Mouse (Mus musculus): ENCODE results near the gene Fgb. TPM values are rescaled to one million over a fixed set of nuclear protein-coding genes. Genes with fewer than 3 reads are reported as not detected.

Gene Fgb
- 85.1 and 184 TPM in 2 replicates for polyA plus RNA-seq (2012; rRNA removed)
- polyA plus RNA-seq (2014; fragmentation: Nextera tagmentation; extraction: Ambion mirVana) = 330 and 376 TPM in 2 replicates

- Histone ChIP-seq H3K4me3 (ENCODE audit: insufficient read depth in 1 of 2, low read depth in 2 of 2, low read length in 2 of 2) (peak within 1 kb of the TSS; percentile 44 to 61), H3K27me3 (ENCODE audit: control insufficient read depth, insufficient read depth, low read length) (no peaks in the 10 kb centered on the region), H3K27ac (no peak within 1 kb of the TSS), H3K36me3 (replicated peaks; ENCODE audit: control insufficient read depth, insufficient read depth, low read depth) (no peaks in the 10 kb centered on the region), H3K9me3 (ENCODE audit: control insufficient read depth, low read length) (no peaks in the 10 kb centered on the region), H3K4me2 (ENCODE audit: low read depth) (no peak within 1 kb of the TSS), H3K9ac (replicated peaks) (no peak within 1 kb of the TSS), H3K4me1 (replicated peaks; ENCODE audit: control insufficient read depth in 2 of 2, insufficient read depth in 2 of 2, low read length in 1 of 2) (peaks cover 2 to 11% of the 10 kb centered on the region in 2 experiments; a peak in 3 of 4 replicates)
- 68% methylated on average over 8 of the region's 8 CpGs for WGBS (ENCODE audit: insufficient replicate concordance)
- TF ChIP-seq EP300 (IDR thresholded peaks at IDR 0.05; ENCODE audit: low read depth) (no peak), CTCF (IDR thresholded peaks at IDR 0.05; ENCODE audit: low read depth) (no peak)
- peak in 1 of 3 experiments; percentile 29 for DNase-seq (ENCODE audit: low read depth in 3 of 3, low spot score in 3 of 3)
- ATAC-seq (ENCODE audit: insufficient read depth) = peak; percentile 32; the same call in 1 of the 2 replicates
Measured at GRCm38 (mm10) chr3:83049680-83050079, at the start of gene Fgb. TSS of gene Fgb (minus strand) at chr3:83049863.

- Histone ChIP-seq H3K27me3 (ENCODE audit: control insufficient read depth, insufficient read depth, low read length) (no peaks in the 10 kb centered on the region), H3K4me2 (ENCODE audit: low read depth) (no peak overlapping the region), H3K4me1 (replicated peaks; ENCODE audit: control insufficient read depth in 2 of 2, insufficient read depth in 2 of 2, low read length in 1 of 2) (no peaks in the 10 kb centered on the region), H3K9ac (replicated peaks) (no peak overlapping the region), H3K9me3 (ENCODE audit: control insufficient read depth, low read length) (no peaks in the 10 kb centered on the region), H3K27ac (no peak overlapping the region), H3K4me3 (ENCODE audit: insufficient read depth in 1 of 2, low read depth in 2 of 2, low read length in 2 of 2) (no peak overlapping the region), H3K36me3 (replicated peaks; ENCODE audit: control insufficient read depth, insufficient read depth, low read depth) (no peaks in the 10 kb centered on the region)
- TF ChIP-seq EP300 (IDR thresholded peaks at IDR 0.05; ENCODE audit: low read depth) (no peak), CTCF (IDR thresholded peaks at IDR 0.05; ENCODE audit: low read depth) (no peak)
- no peak for DNase-seq (ENCODE audit: low read depth in 3 of 3, low spot score in 3 of 3)
- 65% methylated on average over 1 of the region's 1 CpGs for WGBS (ENCODE audit: insufficient replicate concordance)
- ATAC-seq (ENCODE audit: insufficient read depth) = no peak
Measured at GRCm38 (mm10) chr3:83099139-83099538, 49.5 kb upstream of the Fgb start.

DNA sequence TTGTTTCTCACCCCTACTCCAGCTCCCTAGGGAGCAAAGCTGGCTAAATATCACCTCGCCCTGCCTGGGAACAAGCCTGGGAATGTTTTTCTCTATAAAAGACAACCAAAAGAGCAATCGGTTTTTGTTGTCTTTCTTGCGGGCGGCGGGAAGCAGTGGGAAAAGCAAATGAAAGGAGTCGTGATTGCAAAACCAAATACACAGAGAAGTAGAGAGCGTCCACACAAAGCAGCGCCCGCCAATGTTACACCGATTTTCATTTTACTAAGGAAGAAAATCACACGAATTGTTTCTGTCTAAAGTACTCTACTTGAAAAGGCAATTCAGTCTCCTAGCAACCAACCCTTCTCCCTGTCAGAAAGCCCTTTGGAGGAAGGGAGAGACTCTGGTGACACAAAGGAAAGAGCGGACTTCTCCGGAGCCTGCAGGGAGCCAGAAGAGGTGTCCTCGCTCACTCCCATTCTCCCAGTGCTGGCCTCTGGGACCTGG is 48.9 kb upstream of the Fgb start:
- no peak overlapping the region for H3K9ac ChIP-seq (replicated peaks)
- H3K36me3 ChIP-seq (replicated peaks; ENCODE audit: control insufficient read depth, insufficient read depth, low read depth) = no peaks in the 10 kb centered on the region
- no peaks in the 10 kb centered on the region for H3K9me3 ChIP-seq (ENCODE audit: control insufficient read depth, low read length)
- no peak for TF ChIP-seq EP300 (IDR thresholded peaks at IDR 0.05; ENCODE audit: low read depth)
- no peak for TF ChIP-seq CTCF (IDR thresholded peaks at IDR 0.05; ENCODE audit: low read depth)
- 32% methylated on average over 14 of the region's 14 CpGs for WGBS (ENCODE audit: insufficient replicate concordance)
- 0 out of 2 replicates have a peak overlapping the region, but pooled peaks have one; percentile 15 for H3K4me2 ChIP-seq (ENCODE audit: low read depth)
- DNase-seq (ENCODE audit: low read depth in 3 of 3, low spot score in 3 of 3) = no peak
- H3K27me3 ChIP-seq (ENCODE audit: control insufficient read depth, insufficient read depth, low read length) = no peaks in the 10 kb centered on the region
- no peak overlapping the region for H3K27ac ChIP-seq
- ATAC-seq (ENCODE audit: insufficient read depth) = no peak
- no peak overlapping the region for H3K4me3 ChIP-seq (ENCODE audit: insufficient read depth in 1 of 2, low read depth in 2 of 2, low read length in 2 of 2)
- H3K4me1 ChIP-seq (replicated peaks; ENCODE audit: control insufficient read depth in 2 of 2, insufficient read depth in 2 of 2, low read length in 1 of 2) = no peaks in the 10 kb centered on the region

GRCm38 (mm10) chr3:83097586-83097985 is 47.9 kb upstream of the Fgb start:
- DNase-seq (ENCODE audit: low read depth in 3 of 3, low spot score in 3 of 3) (no peak), ATAC-seq (ENCODE audit: insufficient read depth) (no peak)
- H3K4me3 ChIP-seq (ENCODE audit: insufficient read depth in 1 of 2, low read depth in 2 of 2, low read length in 2 of 2) = no peak overlapping the region
- TF ChIP-seq CTCF (IDR thresholded peaks at IDR 0.05; ENCODE audit: low read depth) = no peak
- TF ChIP-seq EP300 (IDR thresholded peaks at IDR 0.05; ENCODE audit: low read depth) = no peak
- no peak overlapping the region for H3K9ac ChIP-seq (replicated peaks)
- no peaks in the 10 kb centered on the region for H3K36me3 ChIP-seq (replicated peaks; ENCODE audit: control insufficient read depth, insufficient read depth, low read depth)
- WGBS (ENCODE audit: insufficient replicate concordance) = 63% methylated on average over 6 of the region's 6 CpGs
- H3K9me3 ChIP-seq (ENCODE audit: control insufficient read depth, low read length) = no peaks in the 10 kb centered on the region
- no peak overlapping the region for H3K4me2 ChIP-seq (ENCODE audit: low read depth)
- no peaks in the 10 kb centered on the region for H3K4me1 ChIP-seq (replicated peaks; ENCODE audit: control insufficient read depth in 2 of 2, insufficient read depth in 2 of 2, low read length in 1 of 2)
- H3K27me3 ChIP-seq (ENCODE audit: control insufficient read depth, insufficient read depth, low read length) = no peaks in the 10 kb centered on the region
- H3K27ac ChIP-seq = no peak overlapping the region

DNA sequence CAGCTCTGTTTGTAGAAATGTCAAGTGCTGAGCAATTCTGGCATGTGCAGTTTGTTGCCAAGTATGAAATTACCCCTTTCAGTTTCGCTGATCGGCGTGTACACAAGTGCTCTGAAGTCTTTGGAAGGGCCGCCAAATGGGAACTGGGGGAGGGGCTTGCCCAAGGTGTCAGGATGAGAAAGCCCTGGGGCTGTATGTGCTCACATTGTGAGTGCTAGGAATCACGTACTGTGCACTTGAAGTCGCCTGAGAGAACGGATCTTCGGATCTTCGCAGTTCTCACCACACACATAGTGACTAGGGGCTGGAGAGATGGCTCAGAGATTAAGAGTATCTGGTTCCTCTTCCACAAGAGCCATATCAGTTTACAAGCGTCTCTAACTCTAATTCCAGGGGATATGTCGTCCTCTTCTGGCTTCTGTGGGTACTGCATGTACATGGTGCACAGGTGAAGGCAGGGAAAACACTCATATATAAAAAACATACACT is 30.9 kb upstream of the Fgb start:
- TF ChIP-seq EP300 (IDR thresholded peaks at IDR 0.05; ENCODE audit: low read depth) = no peak
- TF ChIP-seq CTCF (IDR thresholded peaks at IDR 0.05; ENCODE audit: low read depth) = peak; percentile 82
- H3K36me3 ChIP-seq (replicated peaks; ENCODE audit: control insufficient read depth, insufficient read depth, low read depth) = no peaks in the 10 kb centered on the region
- WGBS (ENCODE audit: insufficient replicate concordance) = 3% methylated on average over 11 of the region's 11 CpGs
- H3K9ac ChIP-seq (replicated peaks) = no peak overlapping the region
- ATAC-seq (ENCODE audit: insufficient read depth) = 0 out of 2 replicates have a peak, but pooled peaks have one; percentile 28
- no peaks in the 10 kb centered on the region for H3K4me1 ChIP-seq (replicated peaks; ENCODE audit: control insufficient read depth in 2 of 2, insufficient read depth in 2 of 2, low read length in 1 of 2)
- H3K27me3 ChIP-seq (ENCODE audit: control insufficient read depth, insufficient read depth, low read length) = no peaks in the 10 kb centered on the region
- no peaks in the 10 kb centered on the region for H3K9me3 ChIP-seq (ENCODE audit: control insufficient read depth, low read length)
- H3K27ac ChIP-seq = no peak overlapping the region
- peak overlapping the region; percentile 13 to 20; a peak in 2 of 4 replicates for H3K4me3 ChIP-seq (ENCODE audit: insufficient read depth in 1 of 2, low read depth in 2 of 2, low read length in 2 of 2)
- peak overlapping the region; percentile 56 for H3K4me2 ChIP-seq (ENCODE audit: low read depth)
- DNase-seq (ENCODE audit: low read depth in 3 of 3, low spot score in 3 of 3) = peak; percentile 14 to 33 (median 27)

All from liver, embryonic 14.5 days (tissue).